Mouse (Mus musculus): ENCODE measurements at regions not wholly inside any gene's neighbourhood (a gene's known extent, or its start where the extent isn't known, plus 50 kb on each side); places are given as distances from the start of the nearest gene placed in this dataset.

GRCm38 (mm10) chr16:8351424-8351823 is 73.5 kb downstream of the Tmem114 start:
- no peak for DNase-seq

DNA sequence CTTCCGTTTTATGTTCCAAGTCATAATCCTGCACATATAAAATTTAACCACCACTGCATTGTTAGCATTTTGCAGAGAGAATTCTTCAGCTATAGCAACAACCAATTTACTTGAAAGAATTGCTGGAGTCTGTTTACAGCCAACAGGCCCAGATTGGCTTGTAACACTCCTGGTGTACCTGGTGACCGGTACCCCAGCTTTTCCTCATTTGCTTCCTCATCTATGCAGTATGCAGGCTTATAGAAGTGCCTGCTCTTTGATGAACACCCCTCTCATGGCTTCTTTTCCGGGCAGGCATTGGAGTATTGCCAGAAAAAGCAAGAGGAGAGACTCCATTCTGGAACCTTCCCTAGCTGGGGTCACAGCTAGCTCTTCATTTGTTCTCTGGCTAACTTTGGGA is 75.8 kb downstream of the Tmem114 start:
- no peak for DNase-seq

DNA sequence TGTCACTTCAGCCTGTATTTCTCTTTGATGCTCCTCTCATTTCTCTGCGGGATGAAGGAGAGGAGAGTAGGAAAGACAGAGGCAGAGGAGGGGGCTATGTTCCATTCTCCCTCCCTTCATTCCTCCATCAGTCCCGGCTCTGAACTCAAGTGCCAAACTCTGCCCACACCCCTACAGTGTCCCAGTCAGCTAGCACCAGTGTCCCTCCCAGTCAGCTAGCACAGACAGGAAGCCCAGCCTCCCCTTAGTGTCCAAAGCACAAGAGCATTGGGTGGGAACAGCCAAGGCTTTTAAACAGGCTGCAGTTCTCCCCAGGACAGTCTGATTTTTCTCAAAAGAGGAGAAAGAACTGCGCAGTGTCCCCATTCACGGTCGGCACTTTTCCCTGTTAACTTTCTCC is 76.3 kb downstream of the Tmem114 start:
- no peak for DNase-seq

DNA sequence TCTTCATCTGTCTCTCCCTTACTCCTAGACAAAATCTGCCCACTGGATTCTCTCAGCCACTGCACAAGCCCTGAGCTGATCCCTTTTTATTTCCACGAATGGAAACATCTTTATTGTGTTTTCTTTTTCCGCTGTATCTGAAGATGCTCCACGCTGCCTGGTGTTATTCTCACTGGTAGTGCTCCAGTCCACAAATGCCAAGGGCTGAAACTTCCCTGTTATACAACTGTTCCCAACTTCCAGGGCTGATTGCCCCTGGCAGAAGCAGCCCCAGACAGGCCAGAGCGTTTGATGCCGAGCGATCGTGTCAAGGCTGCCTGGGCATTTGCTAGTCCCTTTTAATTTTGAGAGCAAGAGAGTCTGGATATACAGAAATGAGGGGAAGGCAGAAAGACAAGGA is 79.7 kb downstream of the Tmem114 start:
- DNase-seq: no peak

DNA sequence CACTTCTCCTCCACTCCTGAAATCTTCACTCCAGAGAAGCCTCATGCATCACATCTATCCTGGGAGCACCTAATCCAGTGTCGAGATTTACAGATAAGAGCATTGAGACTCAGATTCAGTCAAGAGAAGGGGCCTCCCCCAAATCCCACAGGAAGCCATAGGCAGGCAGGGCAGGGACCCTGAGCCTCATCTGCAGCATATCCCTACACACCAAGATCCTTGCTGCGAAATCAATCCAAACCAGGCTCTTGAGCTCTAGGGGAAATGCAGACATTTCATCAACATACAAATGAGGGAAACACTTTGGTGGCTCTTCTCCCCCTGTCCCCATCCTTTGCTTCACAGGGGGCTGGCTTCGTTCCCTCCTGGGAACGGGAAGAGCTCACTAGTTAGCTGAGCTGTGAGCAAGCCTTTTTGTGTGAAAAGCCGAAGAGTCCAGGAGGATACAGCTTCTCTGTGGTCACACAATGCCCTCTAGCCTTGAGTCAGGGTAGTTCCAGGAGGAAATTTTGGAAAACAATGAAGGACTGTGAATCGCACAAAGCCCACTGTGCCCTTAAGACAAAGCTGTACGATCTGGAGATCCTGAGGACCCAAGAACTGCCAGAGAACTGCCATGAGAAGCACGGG is 91.7 kb downstream of the Tmem114 start:
- DNase-seq: peak; percentile 11

GRCm38 (mm10) chr16:8311996-8312395 is 112.9 kb downstream of the Tmem114 start:
- no peak for DNase-seq

DNA sequence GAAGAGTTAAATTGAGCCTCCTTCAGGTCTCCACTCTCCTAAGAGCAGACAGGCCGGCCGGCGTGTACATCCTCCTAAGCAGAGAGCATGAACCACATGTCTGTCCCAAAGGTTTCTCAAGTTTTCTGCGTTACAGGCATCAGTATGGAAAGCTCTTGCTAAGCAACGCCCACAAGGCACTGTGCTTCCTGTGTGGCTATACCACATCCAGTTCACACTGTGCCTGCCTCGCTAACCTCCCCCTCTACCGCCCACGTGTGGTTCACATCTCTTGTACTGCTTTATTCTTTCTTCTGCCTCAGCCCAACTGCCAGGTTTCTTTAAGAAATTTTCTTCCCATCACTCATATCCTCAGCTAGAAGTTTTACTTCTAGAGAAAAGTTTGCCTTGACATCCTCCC is 118.5 kb downstream of the Tmem114 start:
- no peak for DNase-seq

Data from cerebellum, adult 11 months (tissue).